Mouse (Mus musculus) intestine, embryonic 16.5 days (tissue): Measurements from ENCODE around the gene Umod. TPM values are rescaled to one million over a fixed set of nuclear protein-coding genes. Genes with fewer than 3 reads are reported as not detected.

ENCODE experiments used
- ATAC-seq: fragments of 200-750 bp; cut with Nextera tagmentation; 2 replicates; pipeline ENCODE4 v1.8.0; 2017; ENCODE audit warnings: moderate TSS enrichment, moderate library complexity
- H3K27ac ChIP-seq: fragments of 300-500 bp; sonication (generic); 2 replicates; pipeline ENCODE4 v1.5.1; 2014; ENCODE audit warnings: mild to moderate bottlenecking, low read length
- H3K27me3 ChIP-seq: fragments of 300-500 bp; sonication (generic); replicated peaks from 2 replicates; pipeline ENCODE4 v1.6.1; 2014; ENCODE audit warnings: low read length, control low read depth, mixed read lengths; ENCODE audit not compliant: control insufficient read depth, insufficient read depth
- H3K36me3 ChIP-seq: fragments of 300-500 bp; sonication (generic); 2 replicates; pipeline ENCODE4 v1.6.1; 2014; ENCODE audit warnings: low read length, control low read depth; ENCODE audit not compliant: control insufficient read depth, insufficient read depth
- H3K4me1 ChIP-seq: fragments of 300-500 bp; sonication (generic); 2 replicates; pipeline ENCODE4 v1.6.1; 2014; ENCODE audit warnings: low read length, control low read depth, mixed read lengths; ENCODE audit not compliant: control insufficient read depth, insufficient read depth
- H3K4me2 ChIP-seq: fragments of 300-500 bp; sonication (generic); 2 replicates; pipeline ENCODE4 v1.6.1; 2014; ENCODE audit warnings: low read depth, low read length, control low read depth
- H3K4me3 ChIP-seq: fragments of 300-500 bp; sonication (generic); 2 replicates; pipeline ENCODE4 v1.5.1; 2014; ENCODE audit warnings: mild to moderate bottlenecking, low read length
- H3K9ac ChIP-seq: fragments of 300-500 bp; sonication (generic); 2 replicates; pipeline ENCODE4 v1.6.1; 2014; ENCODE audit warnings: low read depth, low read length
- H3K9me3 ChIP-seq: fragments of 300-500 bp; sonication (generic); 2 replicates; pipeline ENCODE4 v1.6.1; 2016; ENCODE audit warnings: low read length, control low read depth; ENCODE audit not compliant: control insufficient read depth
- WGBS: fragments of 180-500 bp; shearing (Covaris S2); extraction: QIAGEN DNeasy Blood & Tissue Kit; methylation state at CpG from one replicate; pipeline ENCODE4 v1.1.7; 2014; 5-methylcytosine and 5-hydroxymethylcytosine counted together
- polyA plus RNA-seq: library from polyadenylated mRNA; unstranded; fragments of >200 nt; fragmentation: Nextera tagmentation; extraction: Ambion mirVana; gene quantifications from 2 replicates; pipeline ENCODE4 v1.2.1, GENCODE M21; 2015

Umod gene
- polyA plus RNA-seq, 1 experiment from 2014 or later = not detected

DNA sequence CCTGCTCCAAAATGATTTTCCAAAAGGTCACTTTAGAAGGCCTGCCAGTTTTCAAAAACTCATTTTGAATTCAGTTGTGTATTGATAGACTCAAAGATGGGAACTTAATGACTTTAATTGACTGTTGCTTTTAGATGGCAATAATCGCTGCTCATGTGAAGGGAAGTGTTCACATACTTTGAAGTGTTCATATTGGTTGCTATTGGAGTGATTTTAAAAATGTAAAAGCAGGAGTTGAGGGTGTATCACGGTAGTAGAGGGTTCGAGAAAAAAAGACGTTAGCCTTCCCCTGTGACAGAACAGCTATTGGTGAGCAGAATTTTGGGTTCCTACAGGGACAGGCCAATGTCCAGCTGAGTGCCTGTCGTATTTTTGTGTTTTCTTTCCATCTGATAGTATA is 40.1 kb upstream of the Umod start, which contains the start of gene Acsm5:
Acsm5 (plus strand) TSS at position 301 of the 400 bp plus-strand sequence.
- H3K27ac ChIP-seq = no peak within 1 kb of the TSS
- no peaks in the 10 kb centered on the region for H3K36me3 ChIP-seq
- no peaks in the 10 kb centered on the region for H3K27me3 ChIP-seq
- no peak for ATAC-seq
- no peaks in the 10 kb centered on the region for H3K9me3 ChIP-seq
- no peaks in the 10 kb centered on the region for H3K4me1 ChIP-seq
- 67% methylated on average over 5 of the region's 5 CpGs for WGBS
- no peak within 1 kb of the TSS for H3K4me2 ChIP-seq
- H3K9ac ChIP-seq = no peak within 1 kb of the TSS
- no peak within 1 kb of the TSS for H3K4me3 ChIP-seq

DNA sequence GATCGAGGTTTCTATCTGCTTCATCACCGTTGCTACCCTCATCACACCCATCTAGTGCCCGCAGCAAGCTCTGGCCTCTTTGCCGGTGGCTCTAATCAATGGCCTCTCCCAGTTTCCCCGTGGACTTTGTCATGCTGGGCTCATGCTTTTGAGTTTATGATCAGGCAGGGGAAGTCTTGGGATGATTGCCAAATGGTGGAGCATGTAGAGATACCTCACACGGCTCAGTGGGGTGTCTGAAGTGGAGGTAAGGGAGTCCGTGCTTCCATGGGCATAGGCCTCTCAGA is 37.1 kb upstream of the Umod start:
- peak; percentile 89 for ATAC-seq
- Histone ChIP-seq H3K27me3 (no peaks in the 10 kb centered on the region; the same call in 1 of the 2 replicates), H3K9ac (no peak overlapping the region), H3K36me3 (no peaks in the 10 kb centered on the region), H3K4me3 (no peak overlapping the region), H3K27ac (no peak overlapping the region), H3K4me1 (no peaks in the 10 kb centered on the region), H3K9me3 (no peaks in the 10 kb centered on the region), H3K4me2 (no peak overlapping the region)
- 66% methylated on average over 7 of the region's 7 CpGs for WGBS

DNA sequence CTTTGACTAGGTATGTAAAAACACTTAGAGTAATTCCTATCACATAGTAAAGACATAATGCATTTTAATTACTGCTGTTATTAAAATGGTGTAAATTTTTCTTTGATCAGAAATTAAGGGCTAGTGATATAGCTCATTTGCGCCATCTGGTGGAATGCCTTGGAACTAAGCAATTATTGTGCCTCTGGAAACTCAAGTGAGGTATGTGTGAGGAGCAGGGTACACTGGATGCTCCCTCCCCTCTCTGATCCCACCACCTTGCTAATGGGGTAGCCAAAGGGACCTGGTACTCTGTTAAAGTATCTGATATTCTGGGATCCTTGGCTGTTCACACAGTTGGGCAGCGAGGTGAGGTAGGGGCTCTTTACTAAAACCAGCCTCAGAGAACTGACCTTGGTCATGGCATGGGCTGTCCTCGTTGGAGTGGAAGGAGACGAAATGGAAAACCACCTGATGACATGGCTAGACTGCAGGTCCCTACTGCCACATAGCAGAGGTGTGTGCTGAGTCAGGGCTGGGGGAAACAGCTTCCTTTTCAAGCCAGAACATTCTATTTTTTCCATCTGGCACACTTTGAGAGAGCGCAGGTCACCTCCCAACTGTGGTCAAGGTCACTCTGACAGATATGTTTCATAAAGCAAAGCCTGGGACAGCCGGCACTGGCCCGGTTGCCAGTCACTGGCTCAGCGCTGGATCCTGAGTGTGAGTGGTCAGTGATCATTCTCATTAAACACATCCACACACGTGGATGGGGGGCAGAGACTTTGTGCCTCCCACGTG is 36.6 kb upstream of the Umod start:
- Histone ChIP-seq H3K9ac (no peak overlapping the region), H3K27me3 (no peaks in the 10 kb centered on the region; the same call in 1 of the 2 replicates), H3K4me1 (no peaks in the 10 kb centered on the region), H3K4me2 (no peak overlapping the region), H3K4me3 (no peak overlapping the region), H3K36me3 (no peaks in the 10 kb centered on the region), H3K9me3 (no peaks in the 10 kb centered on the region), H3K27ac (no peak overlapping the region)
- ATAC-seq = peak; percentile 60
- 61% methylated on average over 10 of the region's 10 CpGs for WGBS

DNA sequence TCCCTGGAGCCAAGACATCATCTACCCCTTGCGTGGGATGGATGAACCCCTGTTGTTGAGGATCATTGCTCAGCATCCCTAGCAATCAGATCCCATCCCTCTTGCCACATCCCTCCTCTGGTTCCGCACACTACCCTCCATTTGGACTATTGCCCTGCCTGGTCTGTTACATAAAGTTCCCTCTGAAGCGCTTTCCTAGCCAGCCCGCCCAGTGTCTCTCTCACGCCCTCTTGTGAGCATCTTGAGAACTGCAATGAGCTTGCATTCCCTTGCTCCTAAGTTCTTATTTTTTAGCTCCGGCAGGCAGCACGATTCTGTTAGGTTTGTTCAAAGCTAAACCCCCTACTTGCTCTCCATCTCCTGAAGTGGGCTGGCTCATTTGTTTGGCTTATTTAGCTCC is 34.0 kb upstream of the Umod start:
- H3K4me1 ChIP-seq = no peaks in the 10 kb centered on the region
- no peaks in the 10 kb centered on the region for H3K9me3 ChIP-seq
- 25% methylated on average over 7 of the region's 7 CpGs for WGBS
- no peaks in the 10 kb centered on the region; the same call in 1 of the 2 replicates for H3K27me3 ChIP-seq
- no peaks in the 10 kb centered on the region for H3K36me3 ChIP-seq
- no peak overlapping the region for H3K4me3 ChIP-seq
- no peak overlapping the region for H3K9ac ChIP-seq
- no peak overlapping the region for H3K27ac ChIP-seq
- no peak for ATAC-seq
- no peak overlapping the region for H3K4me2 ChIP-seq

DNA sequence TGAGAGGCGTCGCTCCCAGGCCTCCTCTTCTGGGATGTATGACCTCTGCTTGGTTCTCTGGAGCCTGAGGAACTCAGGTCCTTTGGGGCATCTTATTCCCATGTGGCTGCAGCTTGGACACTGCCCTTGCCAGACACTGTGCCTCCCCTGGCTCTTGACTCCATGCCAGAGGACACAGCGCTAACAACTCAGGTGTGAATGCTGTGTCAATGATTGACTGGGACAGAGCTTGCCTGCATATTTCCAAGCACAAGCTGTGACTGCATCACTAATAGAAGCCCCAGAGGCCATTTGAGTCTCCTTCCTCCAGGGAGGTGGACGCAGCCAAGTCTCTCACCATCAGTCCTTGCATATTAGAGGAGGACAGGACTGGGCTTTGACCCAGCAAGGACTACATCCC is 32.1 kb upstream of the Umod start:
- 78% methylated on average over 4 of the region's 4 CpGs for WGBS
- no peaks in the 10 kb centered on the region for H3K4me1 ChIP-seq
- H3K27me3 ChIP-seq = no peaks in the 10 kb centered on the region; the same call in 1 of the 2 replicates
- no peaks in the 10 kb centered on the region for H3K9me3 ChIP-seq
- H3K4me3 ChIP-seq = no peak overlapping the region
- no peak overlapping the region for H3K27ac ChIP-seq
- no peaks in the 10 kb centered on the region for H3K36me3 ChIP-seq
- H3K4me2 ChIP-seq = no peak overlapping the region
- no peak overlapping the region for H3K9ac ChIP-seq
- ATAC-seq = no peak

DNA sequence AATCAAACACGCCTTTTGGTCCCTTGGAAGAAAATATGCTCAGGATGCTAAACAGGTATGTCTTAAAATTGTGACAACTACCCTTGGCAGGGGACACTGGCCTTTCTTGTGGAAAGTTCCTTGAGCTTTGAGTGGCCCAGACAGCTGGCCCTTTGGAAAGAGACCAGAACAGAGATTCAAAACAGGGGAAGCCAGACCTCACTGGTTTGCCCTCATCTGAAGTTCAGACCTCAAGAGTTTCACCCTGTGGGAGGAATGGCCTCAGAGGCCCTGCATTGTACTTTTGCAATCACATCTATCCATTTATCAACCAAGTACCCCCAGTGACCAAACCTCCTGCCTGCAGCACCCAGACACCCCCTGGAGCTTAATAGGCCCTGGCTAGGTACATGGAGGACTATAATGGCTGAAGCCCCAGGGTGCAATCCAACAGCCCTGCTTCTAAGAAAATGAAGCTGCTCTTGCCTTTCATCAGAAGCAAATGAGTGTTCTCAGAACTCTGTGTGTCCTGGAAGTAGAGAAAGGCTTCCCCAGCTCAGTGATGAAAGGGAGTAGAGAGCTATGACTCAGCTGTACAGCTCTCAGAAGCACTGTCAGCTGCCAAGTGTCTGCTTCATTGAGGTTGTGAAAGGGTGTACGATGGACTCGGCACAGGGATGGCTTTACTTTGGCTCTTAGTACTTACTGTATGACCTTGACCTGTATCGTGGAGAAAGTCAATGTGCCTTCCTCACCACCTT is 11.1 kb upstream of the Umod start:
- WGBS = 83% methylated on average over 4 of the region's 4 CpGs
- no peak for ATAC-seq
- Histone ChIP-seq H3K36me3 (no peaks in the 10 kb centered on the region), H3K4me3 (no peak overlapping the region), H3K27me3 (no peaks in the 10 kb centered on the region), H3K4me1 (no peaks in the 10 kb centered on the region), H3K9me3 (no peaks in the 10 kb centered on the region), H3K4me2 (no peak overlapping the region), H3K27ac (no peak overlapping the region), H3K9ac (no peak overlapping the region)

DNA sequence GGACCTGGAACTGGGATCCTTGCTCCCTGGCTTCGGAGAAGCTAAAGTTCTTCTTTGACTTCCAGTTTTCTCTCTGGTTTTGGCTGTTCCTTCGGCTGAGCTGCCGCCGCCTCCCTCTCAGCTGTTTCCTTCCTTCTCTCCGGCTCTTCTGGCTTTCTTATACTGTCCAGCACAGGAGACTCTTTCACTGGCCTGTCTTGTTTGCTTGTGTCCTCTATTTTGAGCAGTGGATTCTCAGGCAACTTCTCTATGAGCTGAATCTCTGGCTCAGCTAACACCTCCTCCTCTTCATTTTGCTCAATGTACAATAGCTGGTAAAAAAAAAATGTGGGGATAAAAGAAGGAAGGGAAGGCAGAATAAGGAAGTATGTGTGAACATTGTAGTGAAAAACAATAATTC is 7.6 kb upstream of the Umod start:
- ATAC-seq = no peak
- Histone ChIP-seq H3K27ac (no peak overlapping the region), H3K4me2 (no peak overlapping the region), H3K27me3 (no peaks in the 10 kb centered on the region), H3K4me3 (no peak overlapping the region), H3K4me1 (no peaks in the 10 kb centered on the region), H3K9ac (no peak overlapping the region), H3K36me3 (no peaks in the 10 kb centered on the region), H3K9me3 (no peaks in the 10 kb centered on the region)
- 80% methylated on average over 5 of the region's 5 CpGs for WGBS

DNA sequence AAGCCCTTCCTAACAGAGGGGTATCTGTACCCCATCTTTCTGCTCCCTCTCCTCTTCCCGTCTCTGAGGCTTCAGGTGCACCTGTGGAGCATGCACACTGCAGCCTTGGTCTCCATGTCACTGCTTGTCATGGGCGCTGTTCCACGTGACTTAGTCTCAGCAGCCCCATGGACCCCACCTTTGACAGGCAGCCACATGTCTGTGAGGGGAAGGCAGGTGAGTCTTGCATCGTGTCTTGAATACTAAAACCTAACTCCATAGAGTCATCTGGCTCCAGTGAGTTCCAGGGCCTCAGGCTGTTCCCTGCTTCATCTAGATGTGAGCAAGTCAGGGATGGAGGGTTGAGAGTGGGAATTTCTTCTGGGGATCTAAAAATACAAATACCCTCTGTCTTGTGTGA is 5.1 kb upstream of the Umod start:
- Histone ChIP-seq H3K36me3 (no peaks in the 10 kb centered on the region), H3K4me3 (no peak overlapping the region), H3K27ac (no peak overlapping the region), H3K27me3 (no peaks in the 10 kb centered on the region), H3K9me3 (no peaks in the 10 kb centered on the region), H3K4me2 (no peak overlapping the region), H3K9ac (no peak overlapping the region), H3K4me1 (no peaks in the 10 kb centered on the region)
- WGBS = 85% methylated on average over 4 of the region's 4 CpGs
- ATAC-seq = no peak

DNA sequence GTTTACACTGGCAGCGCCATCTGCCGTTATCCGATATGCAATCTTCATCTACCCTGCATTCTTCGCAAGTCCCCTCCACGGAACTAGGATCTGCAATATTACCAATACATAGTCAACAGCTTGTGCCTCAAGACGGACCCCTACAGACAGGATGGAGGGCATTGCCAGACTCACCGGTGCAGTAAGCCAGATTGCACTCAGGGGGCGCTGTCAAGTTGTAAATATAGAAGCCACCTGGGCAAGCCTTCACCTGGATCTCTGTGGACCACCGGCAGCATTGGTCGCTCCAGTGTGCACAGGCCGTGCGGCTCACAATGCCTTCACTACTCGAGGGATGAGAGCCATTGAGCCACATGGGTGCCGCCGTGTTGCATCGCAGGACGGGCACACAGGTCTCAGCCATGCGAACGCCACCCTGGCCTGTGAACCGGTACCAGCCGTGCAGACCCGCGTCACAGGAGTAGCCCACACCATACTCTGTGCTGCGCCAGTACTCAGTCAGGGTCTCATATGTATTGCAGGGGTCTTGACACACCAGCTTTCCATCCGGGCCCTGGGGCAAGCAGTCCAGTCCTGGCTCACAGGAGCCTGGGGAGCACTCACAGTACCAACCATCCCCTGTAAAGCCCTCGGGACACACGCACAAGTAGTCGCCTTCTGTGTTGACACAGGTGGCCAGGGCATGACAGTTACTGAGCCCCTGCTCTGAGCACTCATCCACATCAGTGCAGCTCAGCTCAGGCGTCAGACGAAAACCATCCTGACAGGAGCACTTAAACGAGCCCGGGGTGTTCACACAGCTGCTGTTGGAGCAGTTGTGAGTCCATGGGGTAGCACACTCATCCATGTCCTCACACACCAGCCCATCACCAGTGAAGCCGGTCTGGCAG is 2.3 kb downstream of the Umod start:
- Histone ChIP-seq H3K9ac (no peak overlapping the region), H3K4me2 (no peak overlapping the region), H3K4me1 (no peaks in the 10 kb centered on the region), H3K9me3 (no peaks in the 10 kb centered on the region), H3K27me3 (no peaks in the 10 kb centered on the region), H3K27ac (no peak overlapping the region), H3K36me3 (no peaks in the 10 kb centered on the region), H3K4me3 (no peak overlapping the region)
- ATAC-seq = no peak
- 71% methylated on average over 33 of the region's 33 CpGs for WGBS
